Mouse (Mus musculus) gastrocnemius, postnatal 10 days (tissue): ENCODE measurements around the gene Zc3hc1. TPM values are rescaled to one million over a fixed set of nuclear protein-coding genes. Genes with fewer than 3 reads are reported as not detected.

Experiments used
- DNase-seq: peaks from one replicate; pipeline ENCODE4 v3.0.0; 2021; ENCODE audit warnings: mixed read lengths
- total RNA-seq, 2 experiments: library from RNA; stranded (reverse); gene quantifications; 2 replicates each; pipeline ENCODE4 v1.2.3; 2021

Gene Zc3hc1
- total RNA-seq, 2 experiments from 2014 or later = 15.8 to 19.4 TPM

DNA sequence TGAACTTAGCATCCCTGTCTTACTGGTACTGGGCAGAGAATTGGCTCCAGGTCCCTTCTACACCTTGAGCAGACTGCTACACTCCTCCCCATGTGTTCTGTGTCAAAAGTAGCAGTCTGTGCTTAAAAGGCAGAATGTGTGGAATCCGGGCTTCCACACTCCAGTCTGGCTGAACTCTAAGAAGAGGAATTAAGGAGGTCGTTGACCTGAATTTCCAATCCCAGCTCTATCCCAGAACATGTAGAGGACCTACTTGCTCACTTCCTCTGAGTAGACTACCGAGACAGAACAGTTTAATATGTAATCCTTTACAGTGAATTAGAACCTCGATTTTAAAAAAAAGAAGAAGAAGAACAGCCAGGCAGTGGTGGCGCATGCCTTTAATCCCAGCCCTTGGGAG is 71.6 kb downstream of the Zc3hc1 start:
- no peak for DNase-seq

Other genes starting within 250 kb of the Zc3hc1 start
- 10 to 100 TPM; 64.8 to 68.6 TPM for gene Ube2h, start 86.5 kb downstream of the Zc3hc1 start, total RNA-seq
- 10 to 100 TPM; 52.8 to 54.8 TPM for gene Klhdc10, start 10.8 kb upstream of the Zc3hc1 start, total RNA-seq
- 10 to 100 TPM; 10.5 to 12.1 TPM for gene Tmem209, start 118.8 kb upstream of the Zc3hc1 start, total RNA-seq
- under 1 TPM; 0.21 to 0.56 TPM for gene Ssmem1, start 118.8 kb upstream of the Zc3hc1 start, total RNA-seq
- gene Cpa2, start 150.6 kb upstream of the Zc3hc1 start, total RNA-seq = 1 to 10 TPM; 1.2 to 1.6 TPM
- 1 to 10 TPM in 1 of 2 experiments, under 1 TPM in 1; 0.80 to 1.2 TPM for gene Cpa4, start 177.3 kb upstream of the Zc3hc1 start, total RNA-seq
- under 1 TPM; 0.78 to 0.93 TPM for gene Cpa5, start 220.0 kb upstream of the Zc3hc1 start, total RNA-seq
- under 1 TPM in 1 of 2 experiments, not detected in 1; 0.19 TPM for gene Cpa1, start 248.2 kb upstream of the Zc3hc1 start, total RNA-seq